ENCODE assay signal across 8 mouse cellular contexts in the genomic region with DNA sequence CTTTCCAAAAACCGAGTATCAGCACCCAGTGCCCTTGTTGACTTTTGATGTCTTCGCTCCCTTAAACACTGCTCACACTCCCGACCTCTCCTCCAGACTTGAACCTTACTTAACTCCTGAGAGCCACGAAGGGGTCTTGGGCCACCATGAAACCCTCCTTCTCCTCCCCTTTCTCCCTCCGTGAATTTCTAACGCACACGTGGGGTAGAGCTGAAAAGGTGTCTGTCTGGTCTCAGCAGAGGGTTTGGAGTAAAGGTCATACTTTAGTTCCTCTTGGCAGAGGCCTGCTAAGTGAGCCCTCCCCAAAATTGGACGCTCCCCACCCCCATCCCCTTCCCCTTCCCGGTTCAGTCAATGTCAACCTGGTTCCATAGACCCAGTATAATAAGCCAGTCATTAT. TPM values are rescaled to one million over a fixed set of nuclear protein-coding genes. Genes with fewer than 3 reads are reported as not detected.
DNase-seq lines count a peak whose midpoint lies in the region; ATAC-seq and TF ChIP-seq lines count a peak whose summit lies in the region.

No protein-coding gene starts in this region.

- DNase-seq in lung, adult 2 months, result no peak
- DNase-seq in lung, postnatal 14 days, result no peak
- no peak for DNase-seq in liver, embryonic 14.5 days (ENCODE audit: low read depth in 3 of 3, low spot score in 3 of 3)
- peak; percentile 25 for DNase-seq in stomach, postnatal 0 days (ENCODE audit: low spot score)
- no peak for DNase-seq in urinary bladder, postnatal 10 days (ENCODE audit: low spot score)
- DNase-seq in spleen, adult 18-20 months, result no peak

- peak overlapping the region; percentile 72 for H3K9ac ChIP-seq in embryonic facial prominence, embryonic 12.5 days
- H3K9ac ChIP-seq in hindbrain, embryonic 16.5 days (ENCODE audit: low read depth, low read length), result peak overlapping the region; percentile 81
- H3K9ac ChIP-seq in liver, embryonic 14.5 days (replicated peaks), result peak overlapping the region; percentile 95
- H3K9ac ChIP-seq in stomach, postnatal 0 days (ENCODE audit: low read length), result peak overlapping the region; percentile 79

- no peaks in the 10 kb centered on the region for H3K27me3 ChIP-seq in embryonic facial prominence, embryonic 12.5 days
- no peaks in the 10 kb centered on the region for H3K27me3 ChIP-seq in hindbrain, embryonic 16.5 days (replicated peaks; ENCODE audit: control insufficient read depth, insufficient read depth, low read length)
- H3K27me3 ChIP-seq in liver, embryonic 14.5 days (ENCODE audit: control insufficient read depth, insufficient read depth, low read length), result no peaks in the 10 kb centered on the region
- no peaks in the 10 kb centered on the region for H3K27me3 ChIP-seq in stomach, postnatal 0 days (ENCODE audit: control insufficient read depth, insufficient read depth, low read length)

- peak overlapping the region; percentile 74 for H3K4me2 ChIP-seq in embryonic facial prominence, embryonic 12.5 days (replicated peaks)
- H3K4me2 ChIP-seq in hindbrain, embryonic 16.5 days (ENCODE audit: low read length), result peak overlapping the region; percentile 87
- peak overlapping the region; percentile 88 for H3K4me2 ChIP-seq in liver, embryonic 14.5 days (ENCODE audit: low read depth)
- peak overlapping the region; percentile 77 for H3K4me2 ChIP-seq in stomach, postnatal 0 days (replicated peaks; ENCODE audit: low read depth)

- 5% methylated on average over 9 of the region's 9 CpGs for WGBS in lung, adult 2 months
- WGBS in embryonic facial prominence, embryonic 12.5 days, result 2% methylated on average over 9 of the region's 9 CpGs
- WGBS in hindbrain, embryonic 16.5 days, result under 1% methylated on average over 9 of the region's 9 CpGs
- 1% methylated on average over 9 of the region's 9 CpGs for WGBS in liver, embryonic 14.5 days (ENCODE audit: insufficient replicate concordance)
- 4% methylated on average over 9 of the region's 9 CpGs for WGBS in stomach, postnatal 0 days

- 0 out of 2 replicates have a peak, but pooled peaks cover 2% of the 10 kb centered on the region for H3K4me1 ChIP-seq in lung, adult 2 months (ENCODE audit: control insufficient read depth, insufficient read depth, low read length)
- H3K4me1 ChIP-seq in embryonic facial prominence, embryonic 12.5 days, result peaks cover 5% of the 10 kb centered on the region
- H3K4me1 ChIP-seq in hindbrain, embryonic 16.5 days (ENCODE audit: control insufficient read depth, insufficient read depth, low read depth, low read length), result peaks cover 7% of the 10 kb centered on the region
- H3K4me1 ChIP-seq in liver, embryonic 14.5 days (replicated peaks; ENCODE audit: control insufficient read depth in 2 of 2, insufficient read depth in 2 of 2, low read length in 1 of 2), result peaks cover 8 to 9% of the 10 kb centered on the region in 2 experiments; a peak in 3 of 4 replicates
- H3K4me1 ChIP-seq in stomach, postnatal 0 days (replicated peaks; ENCODE audit: control insufficient read depth, insufficient read depth), result no peaks in the 10 kb centered on the region

- H3K27ac ChIP-seq in embryonic facial prominence, embryonic 12.5 days, result no peak overlapping the region
- H3K27ac ChIP-seq in hindbrain, embryonic 16.5 days (ENCODE audit: low read depth, low read length), result peak overlapping the region; percentile 75; the same call in 1 of the 2 replicates
- H3K27ac ChIP-seq in liver, embryonic 14.5 days, result peak overlapping the region; percentile 96
- peak overlapping the region; percentile 93 for H3K27ac ChIP-seq in stomach, postnatal 0 days (replicated peaks)

- ATAC-seq in embryonic facial prominence, embryonic 12.5 days (ENCODE audit: insufficient number of reproducible peaks, insufficient read depth, low FRiP score, low TSS enrichment), result no peak
- ATAC-seq in hindbrain, embryonic 16.5 days, result no peak
- ATAC-seq in liver, embryonic 14.5 days (ENCODE audit: insufficient read depth), result no peak
- no peak for ATAC-seq in stomach, postnatal 0 days (ENCODE audit: low FRiP score, low TSS enrichment)

- no peak for TF ChIP-seq CTCF in lung, adult 2 months (IDR thresholded peaks at IDR 0.05; ENCODE audit: insufficient read depth, low read length)
- TF ChIP-seq CTCF in liver, embryonic 14.5 days (IDR thresholded peaks at IDR 0.05; ENCODE audit: low read depth), result no peak
- no peak for TF ChIP-seq CTCF in stomach, postnatal 0 days (IDR thresholded peaks at IDR 0.05; ENCODE audit: low read depth)

- no peaks in the 10 kb centered on the region for H3K36me3 ChIP-seq in embryonic facial prominence, embryonic 12.5 days
- no peaks in the 10 kb centered on the region for H3K36me3 ChIP-seq in hindbrain, embryonic 16.5 days (ENCODE audit: control insufficient read depth, insufficient read depth, low read length)
- no peaks in the 10 kb centered on the region for H3K36me3 ChIP-seq in liver, embryonic 14.5 days (replicated peaks; ENCODE audit: control insufficient read depth, insufficient read depth, low read depth)
- no peaks in the 10 kb centered on the region for H3K36me3 ChIP-seq in stomach, postnatal 0 days (ENCODE audit: control insufficient read depth, insufficient read depth, low read length)

- no peak for TF ChIP-seq EP300 in liver, embryonic 14.5 days (IDR thresholded peaks at IDR 0.05; ENCODE audit: low read depth)
- no peak for TF ChIP-seq EP300 in stomach, postnatal 0 days (optimal IDR thresholded peaks at IDR 0.05)

- no peak for TF ChIP-seq POLR2A in lung, adult 2 months (IDR thresholded peaks at IDR 0.05; ENCODE audit: borderline replicate concordance, extremely low read depth, low read depth, low read length)

- H3K4me3 ChIP-seq in lung, adult 2 months (replicated peaks; ENCODE audit: extremely low read depth, low read depth, low read length), result peak overlapping the region; percentile 66
- H3K4me3 ChIP-seq in embryonic facial prominence, embryonic 12.5 days, result peak overlapping the region; percentile 83
- peak overlapping the region; percentile 72 for H3K4me3 ChIP-seq in hindbrain, embryonic 16.5 days (ENCODE audit: low read length)
- peak overlapping the region; percentile 76 to 99 for H3K4me3 ChIP-seq in liver, embryonic 14.5 days (ENCODE audit: insufficient read depth in 1 of 2, low read depth in 2 of 2, low read length in 2 of 2)
- H3K4me3 ChIP-seq in stomach, postnatal 0 days (ENCODE audit: low read depth, low read length), result peak overlapping the region; percentile 84

- H3K9me3 ChIP-seq in embryonic facial prominence, embryonic 12.5 days, result no peaks in the 10 kb centered on the region
- H3K9me3 ChIP-seq in hindbrain, embryonic 16.5 days (ENCODE audit: control insufficient read depth, low read length), result no peaks in the 10 kb centered on the region
- H3K9me3 ChIP-seq in liver, embryonic 14.5 days (ENCODE audit: control insufficient read depth, low read length), result no peaks in the 10 kb centered on the region
- no peaks in the 10 kb centered on the region for H3K9me3 ChIP-seq in stomach, postnatal 0 days (ENCODE audit: control insufficient read depth, low read length)

RNA-seq across cellular contexts. Expression of gene Mpc2, which starts 1.2 kb away (rescaled TPM):
- 53.8 and 63.5 TPM in 2 replicates for polyA plus RNA-seq in lung, adult 2 months (2012; rRNA removed)
- 130 and 137 TPM in 2 replicates for polyA plus RNA-seq in embryonic facial prominence, embryonic 12.5 days (2016; fragmentation: Nextera tagmentation; extraction: Ambion mirVana)
- 210 and 238 TPM in 2 replicates for polyA plus RNA-seq in hindbrain, embryonic 16.5 days (2015; fragmentation: Nextera tagmentation; extraction: Ambion mirVana)
- 46.7 and 65.2 TPM in 2 replicates for polyA plus RNA-seq in liver, embryonic 14.5 days (2012; rRNA removed)
- polyA plus RNA-seq in liver, embryonic 14.5 days (2014; fragmentation: Nextera tagmentation; extraction: Ambion mirVana), result 270 and 275 TPM in 2 replicates
- polyA plus RNA-seq in stomach, postnatal 0 days (2015; fragmentation: Nextera tagmentation; extraction: Ambion mirVana), result 218 and 228 TPM in 2 replicates

RNA-seq across cellular contexts. Expression of gene Dcaf6, which starts 1.4 kb away (rescaled TPM):
- 20.0 and 26.0 TPM in 2 replicates for polyA plus RNA-seq in lung, adult 2 months (2012; rRNA removed)
- polyA plus RNA-seq in embryonic facial prominence, embryonic 12.5 days (2016; fragmentation: Nextera tagmentation; extraction: Ambion mirVana), result 10.9 and 13.2 TPM in 2 replicates
- polyA plus RNA-seq in hindbrain, embryonic 16.5 days (2015; fragmentation: Nextera tagmentation; extraction: Ambion mirVana), result 17.7 and 19.0 TPM in 2 replicates
- 14.6 and 20.6 TPM in 2 replicates for polyA plus RNA-seq in liver, embryonic 14.5 days (2012; rRNA removed)
- 13.5 and 15.2 TPM in 2 replicates for polyA plus RNA-seq in liver, embryonic 14.5 days (2014; fragmentation: Nextera tagmentation; extraction: Ambion mirVana)
- 9.4 and 9.6 TPM in 2 replicates for polyA plus RNA-seq in stomach, postnatal 0 days (2015; fragmentation: Nextera tagmentation; extraction: Ambion mirVana)

RNA-seq across cellular contexts. Expression of gene Adcy10, which starts 23.3 kb away (rescaled TPM):
- polyA plus RNA-seq in lung, adult 2 months (2012; rRNA removed), result 0.08 and 0.14 TPM in 2 replicates
- 0.08 and 0.15 TPM in 2 replicates for polyA plus RNA-seq in embryonic facial prominence, embryonic 12.5 days (2016; fragmentation: Nextera tagmentation; extraction: Ambion mirVana)
- polyA plus RNA-seq in hindbrain, embryonic 16.5 days (2015; fragmentation: Nextera tagmentation; extraction: Ambion mirVana), result 0.21 and 0.31 TPM in 2 replicates
- polyA plus RNA-seq in liver, embryonic 14.5 days (2012; rRNA removed), result 0.01 and 0.08 TPM in 2 replicates
- 0.21 TPM in 1 of 2 replicates, not detected in the other for polyA plus RNA-seq in liver, embryonic 14.5 days (2014; fragmentation: Nextera tagmentation; extraction: Ambion mirVana)
- 0.02 TPM in 1 of 2 replicates, not detected in the other for polyA plus RNA-seq in stomach, postnatal 0 days (2015; fragmentation: Nextera tagmentation; extraction: Ambion mirVana)
